Mouse (Mus musculus) adrenal gland, adult (tissue): ENCODE measurements at regions not wholly inside any gene's neighbourhood (a gene's known extent, or its start where the extent isn't known, plus 50 kb on each side); places are given as distances from the start of the nearest gene placed in this dataset.

Experiments
- DNase-seq, 2 experiments: peaks; one replicate each; pipeline ENCODE4 v3.0.0; 2022 to 2023; ENCODE audit warnings: low spot score in 1 of 2; ENCODE audit not compliant: inconsistent age in 2 of 2

GRCm38 (mm10) chr15:93882826-93883225 lies 287.1 kb upstream of the Prickle1 start:
- peak; percentile 56 to 67 for DNase-seq

GRCm38 (mm10) chr15:93881276-93881675 lies 285.6 kb upstream of the Prickle1 start:
- DNase-seq = no peak

- DNase-seq = no peak
Observed at GRCm38 (mm10) chr15:93880302-93880701, 284.6 kb upstream of the Prickle1 start.

- DNase-seq = no peak
Observed at GRCm38 (mm10) chr15:93879006-93879405, 283.3 kb upstream of the Prickle1 start.

GRCm38 (mm10) chr15:93876335-93876734 lies 280.6 kb upstream of the Prickle1 start:
- DNase-seq = no peak

- DNase-seq = no peak
Observed at GRCm38 (mm10) chr15:93875685-93876084, 280.0 kb upstream of the Prickle1 start.

GRCm38 (mm10) chr15:93874206-93874605 lies 278.5 kb upstream of the Prickle1 start:
- no peak for DNase-seq

- no peak for DNase-seq
Observed at GRCm38 (mm10) chr15:93857336-93857901, 261.7 kb upstream of the Prickle1 start.

- no peak for DNase-seq
Observed at GRCm38 (mm10) chr15:93853221-93853620, 257.5 kb upstream of the Prickle1 start.

- DNase-seq = no peak
Observed at GRCm38 (mm10) chr15:93852126-93852525, 256.4 kb upstream of the Prickle1 start.

GRCm38 (mm10) chr15:93850388-93850787 lies 254.7 kb upstream of the Prickle1 start:
- DNase-seq = no peak

- no peak for DNase-seq
Observed at GRCm38 (mm10) chr15:93848830-93849229, 253.1 kb upstream of the Prickle1 start.

GRCm38 (mm10) chr15:93846797-93847196 lies 251.1 kb upstream of the Prickle1 start:
- no peak for DNase-seq

- no peak for DNase-seq
Observed at GRCm38 (mm10) chr15:93845801-93846200, 250.1 kb upstream of the Prickle1 start.

- DNase-seq = no peak
Observed at GRCm38 (mm10) chr15:93832956-93833355, 237.3 kb upstream of the Prickle1 start.

- DNase-seq = peak in 1 of 2 experiments; percentile 43
Observed at GRCm38 (mm10) chr15:93832431-93832936, 236.8 kb upstream of the Prickle1 start.

GRCm38 (mm10) chr15:93831148-93831547 lies 235.5 kb upstream of the Prickle1 start:
- DNase-seq = no peak

GRCm38 (mm10) chr15:93824729-93825694 lies 229.3 kb upstream of the Prickle1 start:
- DNase-seq = peak; percentile 7 to 45

GRCm38 (mm10) chr15:93821236-93821635 lies 225.5 kb upstream of the Prickle1 start:
- DNase-seq = no peak

- DNase-seq = no peak
Observed at GRCm38 (mm10) chr15:93812011-93812410, 216.3 kb upstream of the Prickle1 start.

- no peak for DNase-seq
Observed at GRCm38 (mm10) chr15:93807993-93808392, 212.3 kb upstream of the Prickle1 start.

- DNase-seq = no peak
Observed at GRCm38 (mm10) chr15:93807505-93807904, 211.8 kb upstream of the Prickle1 start.
